Mouse (Mus musculus): ENCODE data around the gene Efcab10. TPM values are rescaled to one million over a fixed set of nuclear protein-coding genes. Genes with fewer than 3 reads are reported as not detected.
A peak's percentile ranks its signal among the peaks of the same experiment; 100 is the strongest.

Gene Efcab10
- polyA plus RNA-seq (2015; fragmentation: Nextera tagmentation; extraction: Ambion mirVana): 2.2 and 3.0 TPM in 2 replicates

- Histone ChIP-seq H3K27ac (replicated peaks) (peak within 1 kb of the TSS; percentile 86), H3K4me1 (replicated peaks) (peaks cover 14% of the 10 kb centered on the region), H3K4me2 (peak within 1 kb of the TSS; percentile 67)
Measured at GRCm38 (mm10) chr12:33394804-33395623, at the start of gene Efcab10. Gene Efcab10, plus strand, starts transcription at chr12:33394854.

GRCm38 (mm10) chr12:33344970-33345772 lies 49.5 kb upstream of the Efcab10 start:
- H3K27ac ChIP-seq (replicated peaks): peak overlapping the region; percentile 68
- peak; percentile 29; the same call in 1 of the 2 replicates for ATAC-seq (ENCODE audit: low read depth)
- H3K36me3 ChIP-seq: peaks cover 18% of the 10 kb centered on the region
- peak overlapping the region; percentile 12; the same call in 1 of the 2 replicates for H3K4me3 ChIP-seq
- peak overlapping the region; percentile 51 for H3K4me2 ChIP-seq
- peaks cover 59% of the 10 kb centered on the region for H3K4me1 ChIP-seq (replicated peaks)
- 7% methylated on average over 25 of the region's 25 CpGs for WGBS
- H3K27me3 ChIP-seq: peaks cover 15% of the 10 kb centered on the region
- H3K9me3 ChIP-seq: no peaks in the 10 kb centered on the region
- H3K9ac ChIP-seq: peak overlapping the region; percentile 57

More at GRCm38 (mm10) chr12:33394804-33395623, at the start of gene Efcab10:
- H3K4me3 ChIP-seq: peak within 1 kb of the TSS; percentile 37
- no peaks in the 10 kb centered on the region for H3K36me3 ChIP-seq
- WGBS: 4% methylated on average over 24 of the region's 24 CpGs
- ATAC-seq (ENCODE audit: low read depth): peak; percentile 86
- H3K9ac ChIP-seq: peak within 1 kb of the TSS; percentile 66
- H3K9me3 ChIP-seq: no peaks in the 10 kb centered on the region
- no peaks in the 10 kb centered on the region for H3K27me3 ChIP-seq

GRCm38 (mm10) chr12:33345773-33346435 lies 48.8 kb upstream of the Efcab10 start:
- peak overlapping the region; percentile 68 for H3K27ac ChIP-seq (replicated peaks)
- peaks cover 24% of the 10 kb centered on the region for H3K36me3 ChIP-seq
- H3K9ac ChIP-seq: peak overlapping the region; percentile 31; the same call in 1 of the 2 replicates
- H3K9me3 ChIP-seq: no peaks in the 10 kb centered on the region
- H3K4me2 ChIP-seq: peak overlapping the region; percentile 51
- ATAC-seq (ENCODE audit: low read depth): no peak
- 22% methylated on average over 23 of the region's 23 CpGs for WGBS
- H3K4me3 ChIP-seq: no peak overlapping the region
- H3K4me1 ChIP-seq (replicated peaks): peaks cover 51% of the 10 kb centered on the region
- peaks cover 15% of the 10 kb centered on the region for H3K27me3 ChIP-seq

GRCm38 (mm10) chr12:33352671-33353070 lies 42.0 kb upstream of the Efcab10 start:
- WGBS: 75% methylated on average over 4 of the region's 4 CpGs

GRCm38 (mm10) chr12:33358345-33358744 lies 36.3 kb upstream of the Efcab10 start:
- Histone ChIP-seq H3K36me3 (peaks cover 27% of the 10 kb centered on the region), H3K27me3 (no peaks in the 10 kb centered on the region), H3K4me1 (replicated peaks) (peaks cover 22% of the 10 kb centered on the region), H3K9me3 (no peaks in the 10 kb centered on the region), H3K9ac (no peak overlapping the region), H3K4me2 (no peak overlapping the region), H3K27ac (replicated peaks) (no peak overlapping the region), H3K4me3 (no peak overlapping the region)
- WGBS: 84% methylated on average over 10 of the region's 10 CpGs
- no peak for ATAC-seq (ENCODE audit: low read depth)

More at GRCm38 (mm10) chr12:33352671-33353070, 42.0 kb upstream of the Efcab10 start:
- Histone ChIP-seq H3K27me3 (no peaks in the 10 kb centered on the region), H3K27ac (replicated peaks) (no peak overlapping the region), H3K4me2 (no peak overlapping the region), H3K9ac (no peak overlapping the region), H3K4me1 (replicated peaks) (no peaks in the 10 kb centered on the region), H3K9me3 (no peaks in the 10 kb centered on the region), H3K36me3 (peaks cover 32% of the 10 kb centered on the region), H3K4me3 (no peak overlapping the region)
- ATAC-seq (ENCODE audit: low read depth): no peak

GRCm38 (mm10) chr12:33359209-33359608 lies 35.4 kb upstream of the Efcab10 start:
- Histone ChIP-seq H3K27me3 (no peaks in the 10 kb centered on the region), H3K27ac (replicated peaks) (0 out of 2 replicates have a peak overlapping the region, but pooled peaks have one; percentile 34), H3K9me3 (no peaks in the 10 kb centered on the region), H3K4me2 (no peak overlapping the region), H3K9ac (no peak overlapping the region), H3K4me1 (replicated peaks) (peaks cover 22% of the 10 kb centered on the region), H3K36me3 (peaks cover 26% of the 10 kb centered on the region), H3K4me3 (no peak overlapping the region)
- no peak for ATAC-seq (ENCODE audit: low read depth)
- 94% methylated on average over 7 of the region's 7 CpGs for WGBS

GRCm38 (mm10) chr12:33359878-33360482 lies 34.7 kb upstream of the Efcab10 start:
- 86% methylated on average over 5 of the region's 5 CpGs for WGBS
- no peak; the same call in 1 of the 2 replicates for ATAC-seq (ENCODE audit: low read depth)
- no peak overlapping the region for H3K9ac ChIP-seq
- no peaks in the 10 kb centered on the region for H3K27me3 ChIP-seq
- no peak overlapping the region for H3K4me3 ChIP-seq
- no peaks in the 10 kb centered on the region for H3K9me3 ChIP-seq
- H3K4me1 ChIP-seq (replicated peaks): peaks cover 22% of the 10 kb centered on the region
- no peak overlapping the region for H3K4me2 ChIP-seq
- H3K36me3 ChIP-seq: peaks cover 26% of the 10 kb centered on the region
- H3K27ac ChIP-seq (replicated peaks): peak overlapping the region; percentile 34; the same call in 1 of the 2 replicates

GRCm38 (mm10) chr12:33360729-33361128 lies 33.9 kb upstream of the Efcab10 start:
- ATAC-seq (ENCODE audit: low read depth): peak; percentile 56; the same call in 1 of the 2 replicates
- Histone ChIP-seq H3K9me3 (no peaks in the 10 kb centered on the region), H3K4me1 (replicated peaks) (peaks cover 22% of the 10 kb centered on the region), H3K9ac (no peak overlapping the region), H3K4me3 (no peak overlapping the region), H3K36me3 (peaks cover 26% of the 10 kb centered on the region), H3K4me2 (no peak overlapping the region), H3K27ac (replicated peaks) (peak overlapping the region; percentile 34; the same call in 1 of the 2 replicates), H3K27me3 (no peaks in the 10 kb centered on the region)
- 53% methylated on average over 6 of the region's 6 CpGs for WGBS

GRCm38 (mm10) chr12:33364511-33364910 lies 30.1 kb upstream of the Efcab10 start:
- H3K36me3 ChIP-seq: peaks cover 26% of the 10 kb centered on the region
- no peaks in the 10 kb centered on the region for H3K27me3 ChIP-seq
- no peak for ATAC-seq (ENCODE audit: low read depth)
- H3K9me3 ChIP-seq: no peaks in the 10 kb centered on the region
- no peak overlapping the region for H3K9ac ChIP-seq
- H3K4me3 ChIP-seq: no peak overlapping the region
- no peak overlapping the region for H3K27ac ChIP-seq (replicated peaks)
- no peak overlapping the region for H3K4me2 ChIP-seq
- H3K4me1 ChIP-seq (replicated peaks): peaks cover 22% of the 10 kb centered on the region
- 87% methylated on average over 8 of the region's 8 CpGs for WGBS

GRCm38 (mm10) chr12:33365133-33365532 lies 29.5 kb upstream of the Efcab10 start:
- peaks cover 19% of the 10 kb centered on the region for H3K4me1 ChIP-seq (replicated peaks)
- H3K4me3 ChIP-seq: no peak overlapping the region
- H3K9ac ChIP-seq: no peak overlapping the region
- no peaks in the 10 kb centered on the region for H3K9me3 ChIP-seq
- ATAC-seq (ENCODE audit: low read depth): no peak
- 83% methylated on average over 8 of the region's 8 CpGs for WGBS
- H3K27me3 ChIP-seq: no peaks in the 10 kb centered on the region
- H3K27ac ChIP-seq (replicated peaks): no peak overlapping the region
- H3K4me2 ChIP-seq: no peak overlapping the region
- peaks cover 19% of the 10 kb centered on the region for H3K36me3 ChIP-seq

GRCm38 (mm10) chr12:33369555-33369954 lies 25.1 kb upstream of the Efcab10 start:
- Histone ChIP-seq H3K27ac (replicated peaks) (no peak overlapping the region), H3K4me3 (no peak overlapping the region), H3K27me3 (no peaks in the 10 kb centered on the region), H3K4me1 (replicated peaks) (no peaks in the 10 kb centered on the region), H3K4me2 (no peak overlapping the region), H3K9ac (no peak overlapping the region), H3K36me3 (peaks cover 14% of the 10 kb centered on the region), H3K9me3 (no peaks in the 10 kb centered on the region)
- WGBS: 88% methylated on average over 3 of the region's 3 CpGs
- no peak for ATAC-seq (ENCODE audit: low read depth)

Data from neural tube, embryonic 13.5 days (tissue).